Mouse (Mus musculus) MEL (cell line): Measurements from ENCODE around the gene Cables2. TPM values are rescaled to one million over a fixed set of nuclear protein-coding genes. Genes with fewer than 3 reads are reported as not detected.

Source experiments
- DNase-seq: peaks from one replicate; pipeline ENCODE4 v3.0.0; 2011; ENCODE audit warnings: low read depth, low spot score
- H3K27ac ChIP-seq: 2 replicates; pipeline ENCODE4 v1.5.1; 2012; ENCODE audit warnings: low read depth, mild to moderate bottlenecking, control low read depth, low read length, moderate library complexity; ENCODE audit not compliant: control insufficient read depth
- H3K27me3 ChIP-seq, 2 experiments: fragments of 150-350 bp in 1 of 2; sonication (generic) in 1 of 2; 2 replicates each; pipeline ENCODE4 v1.6.1; 2012; ENCODE audit warnings: low read length in 2 of 2, mild to moderate bottlenecking in 2 of 2, improper control_type of control experiment in 1 of 2, moderate library complexity in 1 of 2; ENCODE audit not compliant: insufficient read depth in 2 of 2, control insufficient read depth in 1 of 2
- H3K36me3 ChIP-seq, 2 experiments: 2 replicates each; pipeline ENCODE4 v1.6.1; 2012 to 2014; ENCODE audit warnings: low read length in 2 of 2, improper control_type of control experiment in 1 of 2, inconsistent platforms in 1 of 2, mild to moderate bottlenecking in 1 of 2; ENCODE audit not compliant: insufficient read depth in 2 of 2, control insufficient read depth in 1 of 2
- H3K4me1 ChIP-seq, 2 experiments: fragments of 150-350 bp in 1 of 2; sonication (generic) in 1 of 2; 2 replicates each; pipeline ENCODE4 v1.6.1; 2012; ENCODE audit warnings: low read length in 2 of 2, improper control_type of control experiment in 1 of 2, mild to moderate bottlenecking in 1 of 2; ENCODE audit not compliant: insufficient read depth in 2 of 2, control insufficient read depth in 1 of 2
- H3K4me3 ChIP-seq, 2 experiments: fragments of 150-350 bp in 1 of 2; sonication (generic) in 1 of 2; 2 replicates each; pipeline ENCODE4 v1.5.1; 2012; ENCODE audit warnings: low read depth in 2 of 2, low read length in 2 of 2, mild to moderate bottlenecking in 2 of 2, moderate library complexity in 2 of 2, control low read depth in 1 of 2, improper control_type of control experiment in 1 of 2; ENCODE audit not compliant: control insufficient read depth in 1 of 2, insufficient read depth in 1 of 2
- H3K79me2 ChIP-seq: 2 replicates; pipeline ENCODE4 v1.6.1; 2012; ENCODE audit warnings: mild to moderate bottlenecking, low read length, moderate library complexity; ENCODE audit not compliant: control insufficient read depth, poor library complexity, insufficient read depth
- H3K9ac ChIP-seq: 2 replicates; pipeline ENCODE4 v1.6.1; 2012; ENCODE audit warnings: low read depth, mild to moderate bottlenecking, control low read depth, low read length, moderate library complexity; ENCODE audit not compliant: control insufficient read depth, poor library complexity, severe bottlenecking
- H3K9me3 ChIP-seq: fragments of 150-350 bp; sonication (generic); replicated peaks from 2 replicates; pipeline ENCODE4 v1.6.1; 2012; ENCODE audit warnings: mild to moderate bottlenecking, low read length, improper control_type of control experiment, moderate library complexity; ENCODE audit not compliant: insufficient read depth
- CHD2 ChIP-seq: IDR thresholded peaks from 2 replicates; pipeline ENCODE4 v1.6.1; 2011; ENCODE audit warnings: low read length, improper control_type of control experiment
- CTCF ChIP-seq, 3 experiments: IDR thresholded peaks in 2 of 3; conservative IDR thresholded peaks in 1 of 3; 2 replicates each; pipeline ENCODE4 v1.5.1; 2011 to 2012; ENCODE audit warnings: low read length in 3 of 3, low read depth in 2 of 3, mild to moderate bottlenecking in 2 of 3, improper control_type of control experiment in 1 of 3, inconsistent platforms in 1 of 3, mixed read lengths in 1 of 3, moderate library complexity in 1 of 3; ENCODE audit not compliant: control insufficient read depth in 1 of 3, insufficient read depth in 1 of 3, poor library complexity in 1 of 3, severe bottlenecking in 1 of 3
- ELF1 ChIP-seq: IDR thresholded peaks from 2 replicates; pipeline ENCODE4 v1.6.1; 2014; ENCODE audit warnings: low read depth, mild to moderate bottlenecking, inconsistent platforms, low read length, improper control_type of control experiment, moderate library complexity
- EP300 ChIP-seq, 2 experiments: IDR thresholded peaks; 2 replicates each; pipeline ENCODE4 v1.6.1; 2011; ENCODE audit warnings: improper control_type of control experiment in 2 of 2, low read length in 2 of 2, low read depth in 1 of 2, mild to moderate bottlenecking in 1 of 2
- ETS1 ChIP-seq: IDR thresholded peaks from 2 replicates; pipeline ENCODE4 v1.6.1; 2012; ENCODE audit warnings: low read depth, mild to moderate bottlenecking, inconsistent platforms, low read length, improper control_type of control experiment, moderate library complexity
- JUND ChIP-seq: IDR thresholded peaks from 2 replicates; pipeline ENCODE4 v1.6.1; 2011; ENCODE audit warnings: low read depth, mild to moderate bottlenecking, improper control_type of control experiment, low read length
- MAZ ChIP-seq: IDR thresholded peaks from 2 replicates; pipeline ENCODE4 v1.6.1; 2012; ENCODE audit warnings: low read depth, mild to moderate bottlenecking, inconsistent platforms, low read length, improper control_type of control experiment
- MYB ChIP-seq: IDR thresholded peaks from 2 replicates; pipeline ENCODE4 v1.6.1; 2011; ENCODE audit warnings: mild to moderate bottlenecking, low read depth, low read length, improper control_type of control experiment
- POLR2A ChIP-seq, 2 experiments: IDR thresholded peaks; 2 replicates each; pipeline ENCODE4 v1.6.1; 2011 to 2012; ENCODE audit warnings: low read length in 2 of 2, mild to moderate bottlenecking in 2 of 2, control low read depth in 1 of 2, improper control_type of control experiment in 1 of 2, low read depth in 1 of 2, moderate library complexity in 1 of 2; ENCODE audit not compliant: control insufficient read depth in 1 of 2, insufficient read depth in 1 of 2, poor library complexity in 1 of 2
- POLR2AphosphoS2 ChIP-seq: IDR thresholded peaks from 2 replicates; pipeline ENCODE4 v1.6.1; 2011; ENCODE audit warnings: low read length, improper control_type of control experiment
- RAD21 ChIP-seq: IDR thresholded peaks from 2 replicates; pipeline ENCODE4 v1.6.1; 2011; ENCODE audit warnings: mild to moderate bottlenecking, low read depth, low read length, improper control_type of control experiment
- TAL1 ChIP-seq: IDR thresholded peaks from 2 replicates; pipeline ENCODE4 v1.6.1; 2012; ENCODE audit warnings: mild to moderate bottlenecking, inconsistent platforms, low read length, moderate library complexity, mixed read lengths
- TCF12 ChIP-seq: IDR thresholded peaks from 2 replicates; pipeline ENCODE4 v1.6.1; 2014; ENCODE audit warnings: low read depth, mild to moderate bottlenecking, inconsistent platforms, low read length, improper control_type of control experiment, moderate library complexity
- UBTF ChIP-seq: IDR thresholded peaks from 2 replicates; pipeline ENCODE4 v1.6.1; 2012; ENCODE audit warnings: low read depth, mild to moderate bottlenecking, inconsistent platforms, low read length, improper control_type of control experiment, moderate library complexity, borderline replicate concordance; ENCODE audit not compliant: insufficient read depth
- USF2 ChIP-seq, 2 experiments: IDR thresholded peaks; 2 replicates each; pipeline ENCODE4 v1.6.1; 2011 to 2012; ENCODE audit warnings: improper control_type of control experiment in 2 of 2, low read length in 2 of 2, borderline replicate concordance in 1 of 2, inconsistent platforms in 1 of 2, low read depth in 1 of 2, mild to moderate bottlenecking in 1 of 2; ENCODE audit not compliant: insufficient read depth in 1 of 2
- ZMIZ1 ChIP-seq: IDR thresholded peaks from 2 replicates; pipeline ENCODE4 v1.6.1; 2012; ENCODE audit warnings: low read depth, mild to moderate bottlenecking, inconsistent platforms, low read length, improper control_type of control experiment, moderate library complexity
- ZNF384 ChIP-seq: IDR thresholded peaks from 2 replicates; pipeline ENCODE4 v1.6.1; 2012; ENCODE audit warnings: low read depth, mild to moderate bottlenecking, inconsistent platforms, low read length, improper control_type of control experiment
- polyA plus RNA-seq, 2 experiments: library from polyadenylated mRNA; stranded (reverse) in 1 of 2; unstranded in 1 of 2; fragments of >175 nt in 1 of 2; fragments of >200 nt in 1 of 2; gene quantifications; 2 replicates each; pipeline versions ENCODE4 v1.2.1 to v1.2.4; 2012; ENCODE audit warnings: low replicate concordance in 2 of 2, low read depth in 1 of 2; ENCODE audit not compliant: insufficient read length in 2 of 2, insufficient read depth in 1 of 2, missing spikeins in 1 of 2
- total RNA-seq: library from RNA; depleted of rRNA; stranded (reverse); fragments of 300-350 nt; gene quantifications from 2 replicates; pipeline ENCODE4 v1.2.3, GENCODE M21; 2012

Cables2 gene
- total and polyA plus RNA-seq, 3 experiments = 10.7 to 16.7 TPM; not detected in 1

- no peaks in the 10 kb centered on the region for H3K9me3 ChIP-seq
- no peak overlapping the region for H3K27ac ChIP-seq
- H3K4me3 ChIP-seq = no peak overlapping the region
- H3K27me3 ChIP-seq = peaks cover 8 to 12% of the 10 kb centered on the region in 2 experiments
- H3K36me3 ChIP-seq = no peaks in the 10 kb centered on the region
- no peaks in the 10 kb centered on the region for H3K4me1 ChIP-seq
- H3K79me2 ChIP-seq = no peaks in the 10 kb centered on the region
- DNase-seq = no peak
- TF ChIP-seq TCF12 (no peak), ELF1 (no peak), UBTF (no peak)
- H3K9ac ChIP-seq = no peak overlapping the region
Observed at GRCm38 (mm10) chr2:180291566-180291965, 18.3 kb upstream of the Cables2 start.

- no peaks in the 10 kb centered on the region for H3K79me2 ChIP-seq
- no peak overlapping the region for H3K4me3 ChIP-seq
- H3K27me3 ChIP-seq = peaks cover 10 to 14% of the 10 kb centered on the region in 2 experiments
- H3K9ac ChIP-seq = no peak overlapping the region
- no peaks in the 10 kb centered on the region for H3K9me3 ChIP-seq
- H3K4me1 ChIP-seq = no peaks in the 10 kb centered on the region
- TF ChIP-seq ZNF384 = no peak
- TF ChIP-seq POLR2AphosphoS2 = no peak
- TF ChIP-seq USF2 (IDR thresholded peaks at IDR 0.05; ENCODE audit: borderline replicate concordance in 1 of 2, insufficient read depth in 1 of 2, low read depth in 1 of 2, low read length in 2 of 2) = no peak
- TF ChIP-seq POLR2A (IDR thresholded peaks at IDR 0.05; ENCODE audit: control insufficient read depth in 1 of 2, insufficient read depth in 1 of 2, low read depth in 1 of 2, low read length in 2 of 2, poor library complexity in 1 of 2) = no peak
- no peak for TF ChIP-seq ZMIZ1
- no peak for TF ChIP-seq TAL1
- TF ChIP-seq MYB = no peak
- DNase-seq = no peak
- H3K36me3 ChIP-seq = no peaks in the 10 kb centered on the region
- H3K27ac ChIP-seq = no peak overlapping the region
Observed at GRCm38 (mm10) chr2:180290503-180290902, 17.2 kb upstream of the Cables2 start.

GRCm38 (mm10) chr2:180289440-180290108 lies 16.3 kb upstream of the Cables2 start, which contains the start of gene Rbbp8nl:
Gene Rbbp8nl, minus strand, starts transcription at chr2:180289879.
- Histone ChIP-seq H3K27ac (no peak within 1 kb of the TSS), H3K4me3 (no peak within 1 kb of the TSS), H3K9ac (no peak within 1 kb of the TSS), H3K4me1 (no peaks in the 10 kb centered on the region), H3K36me3 (no peaks in the 10 kb centered on the region), H3K9me3 (no peaks in the 10 kb centered on the region), H3K27me3 (peaks cover 14 to 15% of the 10 kb centered on the region in 2 experiments)
- no peak for DNase-seq
- no peak for TF ChIP-seq UBTF
- TF ChIP-seq MYB = no peak
- TF ChIP-seq EP300 (IDR thresholded peaks at IDR 0.05; ENCODE audit: low read depth in 1 of 2, low read length in 2 of 2) = no peak
- TF ChIP-seq ETS1 = no peak
- no peak for TF ChIP-seq POLR2A (IDR thresholded peaks at IDR 0.05; ENCODE audit: control insufficient read depth in 1 of 2, insufficient read depth in 1 of 2, low read depth in 1 of 2, low read length in 2 of 2, poor library complexity in 1 of 2)
- no peak for TF ChIP-seq ZMIZ1
- no peak for TF ChIP-seq RAD21
- TF ChIP-seq CHD2 = no peak
- TF ChIP-seq CTCF (IDR thresholded peaks at IDR 0.05 in 2 of 3, conservative IDR thresholded peaks at IDR 0.05 in 1 of 3; ENCODE audit: control insufficient read depth in 1 of 3, insufficient read depth in 1 of 3, low read depth in 2 of 3, low read length in 3 of 3, poor library complexity in 1 of 3, severe bottlenecking in 1 of 3) = no peak
- TF ChIP-seq MAZ = no peak
- TF ChIP-seq ELF1 = no peak
- TF ChIP-seq JUND = no peak
- TF ChIP-seq, all 39 proteins: peak for 0
- no peaks in the 10 kb centered on the region for H3K79me2 ChIP-seq
